Mouse (Mus musculus): ENCODE measurements around the gene 4930524N10Rik.

4930524N10Rik gene

DNA sequence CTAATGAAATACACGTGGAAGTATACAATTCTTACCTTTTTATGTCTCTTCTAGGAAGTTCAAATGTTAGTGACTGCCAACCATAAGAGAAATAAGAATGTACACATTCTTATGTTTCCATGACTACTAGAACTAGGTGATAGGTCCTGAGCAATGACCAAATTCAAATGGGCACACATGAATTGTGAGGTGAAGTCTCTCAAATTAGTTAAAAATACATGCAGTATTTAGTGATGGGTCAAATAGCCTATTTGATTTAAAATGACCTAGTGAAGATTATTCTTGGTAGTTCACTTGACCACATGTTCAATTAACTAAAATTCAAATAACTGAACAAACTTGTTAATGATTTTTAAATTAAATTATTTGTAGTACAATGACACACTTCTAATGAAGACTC is at the start of gene 4930524N10Rik:
Gene 4930524N10Rik, minus strand, starts transcription at position 101 of the 400 bp plus-strand sequence.
- no peak for DNase-seq (ENCODE audit: low spot score in 2 of 2)

DNA sequence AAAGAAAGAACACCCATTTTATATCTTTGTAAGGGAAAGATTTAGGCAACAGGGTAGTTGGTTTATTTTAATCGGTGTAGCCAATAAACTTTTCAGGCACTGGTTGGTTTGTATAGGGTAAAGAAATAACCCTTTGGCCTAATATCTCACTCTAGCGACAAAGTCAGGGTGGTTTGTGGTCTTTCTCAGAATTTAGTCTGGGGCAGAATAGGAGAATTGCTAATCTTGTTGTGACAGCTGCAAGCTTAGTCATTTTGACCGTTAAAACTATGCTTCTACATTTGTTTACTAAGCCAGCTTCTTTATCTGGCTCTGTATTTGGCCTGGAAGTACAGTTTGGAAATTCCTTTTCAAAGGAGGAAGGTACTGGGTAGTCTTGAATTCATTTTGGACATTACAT is 6.8 kb upstream of the 4930524N10Rik start:
- DNase-seq (ENCODE audit: low spot score in 2 of 2), result no peak

DNA sequence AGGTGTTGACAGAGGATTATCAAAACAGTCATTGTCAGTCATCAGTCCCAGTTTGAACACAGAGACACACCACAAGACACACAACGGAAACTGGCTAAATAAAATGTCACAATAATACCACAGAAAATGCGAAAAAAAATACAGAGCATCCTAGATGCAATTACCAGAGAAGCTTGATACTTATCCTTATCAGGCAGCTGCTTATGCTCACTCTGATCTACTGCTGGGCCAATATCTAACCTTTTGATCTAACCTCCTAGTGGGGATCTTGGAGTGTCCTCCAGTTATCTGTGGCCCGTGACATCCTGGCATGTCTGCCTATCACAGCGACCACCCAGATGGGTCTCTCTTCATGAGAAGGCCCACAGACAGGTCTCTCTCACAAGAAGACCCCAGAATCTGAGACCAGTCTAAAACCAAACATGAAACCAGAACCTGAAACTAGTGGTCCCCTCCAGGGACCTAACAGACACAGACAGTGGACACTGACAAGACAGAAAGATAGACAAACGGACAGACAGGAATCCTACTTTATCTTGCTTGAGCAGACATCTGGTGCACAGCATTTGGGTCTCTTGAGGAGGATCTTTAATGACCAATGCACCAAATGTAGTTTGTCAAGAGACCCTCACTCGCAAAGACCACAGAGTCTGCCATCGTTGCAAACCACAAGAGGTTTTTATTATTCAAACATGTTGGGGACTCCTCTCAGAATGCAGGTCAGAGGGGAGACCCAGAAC is 6.3 kb upstream of the 4930524N10Rik start:
- DNase-seq (ENCODE audit: low spot score in 2 of 2), result no peak

DNA sequence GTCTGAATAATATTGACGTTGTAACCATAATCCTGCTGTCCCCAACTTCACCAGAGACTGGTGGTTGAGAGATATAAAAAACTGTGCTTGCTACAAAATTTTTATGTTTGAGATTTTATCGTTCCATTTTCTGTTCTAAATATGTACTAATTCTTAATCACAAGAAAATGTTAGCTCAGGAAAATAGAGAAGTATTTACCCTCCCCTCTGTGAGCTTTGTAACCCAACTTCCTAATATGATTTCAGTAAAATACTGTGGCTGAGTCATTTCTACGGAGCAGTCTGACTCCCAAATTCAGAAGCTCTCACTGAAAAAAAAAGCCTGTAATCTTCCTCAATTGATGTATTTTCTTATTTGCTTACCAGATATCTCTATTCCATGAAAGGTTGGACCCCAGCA is 4.7 kb upstream of the 4930524N10Rik start:
- no peak for DNase-seq (ENCODE audit: low spot score in 2 of 2)
